Mouse (Mus musculus) megakaryocyte, embryonic 14.5 days (primary cell): ENCODE measurements at regions not wholly inside any gene's neighbourhood (a gene's known extent, or its start where the extent isn't known, plus 50 kb on each side); places are given as distances from the start of the nearest gene placed in this dataset.

Source experiments
- FLI1 ChIP-seq: IDR thresholded peaks from 2 replicates; pipeline ENCODE4 v1.6.1; 2012; ENCODE audit warnings: low read length, inconsistent platforms, mixed read lengths
- GATA1 ChIP-seq: IDR thresholded peaks from 3 replicates; pipeline ENCODE4 v1.6.1; 2012; ENCODE audit warnings: mixed read lengths, low read length, inconsistent platforms, borderline replicate concordance

- TF ChIP-seq GATA1 (no peak), FLI1 (no peak)
These were observed 95.6 kb upstream of the Thpo start for GRCm38 (mm10) chr16:20829732-20830435.
